Mouse (Mus musculus): ENCODE results near the gene Dusp27. TPM values are rescaled to one million over a fixed set of nuclear protein-coding genes. Genes with fewer than 3 reads are reported as not detected.

The Dusp27 gene
- polyA plus RNA-seq, 1 experiment from 2014 or later, result 1.00 TPM

GRCm38 (mm10) chr1:166053285-166053955 is 74.3 kb downstream of the Dusp27 start:
- no peak overlapping the region; the same call in 1 of the 2 replicates for H3K27ac ChIP-seq (replicated peaks)

GRCm38 (mm10) chr1:166049046-166049827 is 78.5 kb downstream of the Dusp27 start:
- 9% methylated on average over 11 of the region's 11 CpGs for WGBS
- Histone ChIP-seq H3K4me1 (peaks cover 44% of the 10 kb centered on the region), H3K9ac (replicated peaks) (peak overlapping the region; percentile 49)

More at GRCm38 (mm10) chr1:166053285-166053955, 74.3 kb downstream of the Dusp27 start:
- no peak overlapping the region for H3K9ac ChIP-seq (replicated peaks)
- H3K27me3 ChIP-seq (replicated peaks), result no peaks in the 10 kb centered on the region
- no peak overlapping the region for H3K4me2 ChIP-seq
- no peaks in the 10 kb centered on the region for H3K9me3 ChIP-seq (replicated peaks)
- H3K4me1 ChIP-seq, result peaks cover 41% of the 10 kb centered on the region
- WGBS, result 28% methylated on average over 10 of the region's 10 CpGs
- ATAC-seq (ENCODE audit: low FRiP score), result no peak
- H3K36me3 ChIP-seq, result no peaks in the 10 kb centered on the region
- H3K4me3 ChIP-seq (replicated peaks), result no peak overlapping the region

GRCm38 (mm10) chr1:166048230-166048911 is 79.4 kb downstream of the Dusp27 start:
- Histone ChIP-seq H3K4me3 (replicated peaks) (peak overlapping the region; percentile 38), H3K27ac (replicated peaks) (peak overlapping the region; percentile 59), H3K27me3 (replicated peaks) (0 out of 2 replicates have a peak, but pooled peaks cover 12% of the 10 kb centered on the region), H3K4me1 (peaks cover 42% of the 10 kb centered on the region), H3K4me2 (peak overlapping the region; percentile 86), H3K9ac (replicated peaks) (peak overlapping the region; percentile 49), H3K9me3 (replicated peaks) (no peaks in the 10 kb centered on the region), H3K36me3 (no peaks in the 10 kb centered on the region)
- peak; percentile 15; the same call in 1 of the 2 replicates for ATAC-seq (ENCODE audit: low FRiP score)
- WGBS, result 1% methylated on average over 23 of the region's 23 CpGs

More at GRCm38 (mm10) chr1:166049046-166049827, 78.5 kb downstream of the Dusp27 start:
- no peaks in the 10 kb centered on the region for H3K9me3 ChIP-seq (replicated peaks)
- peak overlapping the region; percentile 86 for H3K4me2 ChIP-seq
- H3K36me3 ChIP-seq, result no peaks in the 10 kb centered on the region
- peak overlapping the region; percentile 38 for H3K4me3 ChIP-seq (replicated peaks)
- peak overlapping the region; percentile 59 for H3K27ac ChIP-seq (replicated peaks)
- ATAC-seq (ENCODE audit: low FRiP score), result peak; percentile 65
- 0 out of 2 replicates have a peak, but pooled peaks cover 12% of the 10 kb centered on the region for H3K27me3 ChIP-seq (replicated peaks)

Other genes with a start within 250 kb of the Dusp27 start
- gene Pou2f1, start 125.2 kb downstream of the Dusp27 start, polyA plus RNA-seq (2015; fragmentation: Nextera tagmentation; extraction: Ambion mirVana), result 14.7 and 15.3 TPM in 2 replicates
- gene Gpa33, start 2.3 kb upstream of the Dusp27 start, polyA plus RNA-seq (2015; fragmentation: Nextera tagmentation; extraction: Ambion mirVana), result 5.2 TPM in 1 of 2 replicates, not detected in the other
- 0.22 TPM in 1 of 2 replicates, not detected in the other for gene Mael, start 110.8 kb upstream of the Dusp27 start, polyA plus RNA-seq (2015; fragmentation: Nextera tagmentation; extraction: Ambion mirVana)
- 2.8 and 3.0 TPM in 2 replicates for gene Ildr2, start 126.2 kb upstream of the Dusp27 start, polyA plus RNA-seq (2015; fragmentation: Nextera tagmentation; extraction: Ambion mirVana)